Mouse (Mus musculus) midbrain, postnatal 0 days (tissue): ENCODE measurements around the gene Tll2. TPM values are rescaled to one million over a fixed set of nuclear protein-coding genes. Genes with fewer than 3 reads are reported as not detected.
A peak's percentile ranks its signal among the peaks of the same experiment; 100 is the strongest.

Experiments used
- ATAC-seq: fragments of 200-750 bp; cut with Nextera tagmentation; 2 replicates; pipeline ENCODE4 v1.8.0; 2017; ENCODE audit warnings: moderate number of reproducible peaks, mild to moderate bottlenecking, moderate TSS enrichment, moderate library complexity; ENCODE audit not compliant: low FRiP score
- DNase-seq: peaks from one replicate; pipeline ENCODE4 v3.0.0-alpha.2; 2015; ENCODE audit warnings: low spot score
- H3K27ac ChIP-seq: fragments of 300-500 bp; sonication (generic); 2 replicates; pipeline ENCODE4 v1.5.1; 2014; ENCODE audit warnings: low read depth, mild to moderate bottlenecking, low read length, mixed read lengths
- H3K27me3 ChIP-seq: fragments of 300-500 bp; sonication (generic); 2 replicates; pipeline ENCODE4 v1.6.1; 2014; ENCODE audit warnings: low read length, control low read depth, mixed read lengths; ENCODE audit not compliant: insufficient read depth
- H3K36me3 ChIP-seq: fragments of 300-500 bp; sonication (generic); 2 replicates; pipeline ENCODE4 v1.6.1; 2014; ENCODE audit warnings: low read length, control low read depth, mixed read lengths; ENCODE audit not compliant: insufficient read depth
- H3K4me1 ChIP-seq: fragments of 300-500 bp; sonication (generic); 2 replicates; pipeline ENCODE4 v1.6.1; 2014; ENCODE audit warnings: mild to moderate bottlenecking, control low read depth, antibody characterized with exemption, low read length, mixed read lengths; ENCODE audit not compliant: insufficient read depth
- H3K4me2 ChIP-seq: fragments of 300-500 bp; sonication (generic); 2 replicates; pipeline ENCODE4 v1.6.1; 2014; ENCODE audit warnings: low read depth, mild to moderate bottlenecking, low read length, mixed read lengths; ENCODE audit not compliant: poor library complexity, severe bottlenecking
- H3K4me3 ChIP-seq: fragments of 300-500 bp; sonication (generic); 2 replicates; pipeline ENCODE4 v1.5.1; 2014; ENCODE audit warnings: low read depth, mild to moderate bottlenecking, low read length, moderate library complexity
- H3K9ac ChIP-seq: fragments of 300-500 bp; sonication (generic); replicated peaks from 2 replicates; pipeline ENCODE4 v1.6.1; 2014; ENCODE audit warnings: mild to moderate bottlenecking, low read length, moderate library complexity, mixed read lengths; ENCODE audit not compliant: poor library complexity, severe bottlenecking
- H3K9me3 ChIP-seq: fragments of 300-500 bp; sonication (generic); 2 replicates; pipeline ENCODE4 v1.6.1; 2016; ENCODE audit warnings: low read length, control low read depth
- CTCF ChIP-seq: IDR thresholded peaks from 2 replicates; pipeline ENCODE4 v1.5.1; 2016; ENCODE audit warnings: antibody characterized with exemption, mild to moderate bottlenecking
- WGBS: fragments of 180-500 bp; shearing (Covaris S2); extraction: QIAGEN DNeasy Blood & Tissue Kit; methylation state at CpG from one replicate; pipeline ENCODE4 v1.1.7; 2014; 5-methylcytosine and 5-hydroxymethylcytosine counted together
- polyA plus RNA-seq: library from polyadenylated mRNA; unstranded; fragments of >200 nt; fragmentation: Nextera tagmentation; extraction: Ambion mirVana; gene quantifications from 2 replicates; pipeline ENCODE4 v1.2.1, GENCODE M21; 2015
- total RNA-seq: library from RNA; depleted of rRNA; stranded (reverse); fragments of >200 nt; gene quantifications from 2 replicates; pipeline ENCODE4 v1.2.3, GENCODE M21; 2014; rRNA removed

The Tll2 gene
- total and polyA plus RNA-seq, 2 experiments from 2014 or later, result 0.56 to 0.71 TPM

DNA sequence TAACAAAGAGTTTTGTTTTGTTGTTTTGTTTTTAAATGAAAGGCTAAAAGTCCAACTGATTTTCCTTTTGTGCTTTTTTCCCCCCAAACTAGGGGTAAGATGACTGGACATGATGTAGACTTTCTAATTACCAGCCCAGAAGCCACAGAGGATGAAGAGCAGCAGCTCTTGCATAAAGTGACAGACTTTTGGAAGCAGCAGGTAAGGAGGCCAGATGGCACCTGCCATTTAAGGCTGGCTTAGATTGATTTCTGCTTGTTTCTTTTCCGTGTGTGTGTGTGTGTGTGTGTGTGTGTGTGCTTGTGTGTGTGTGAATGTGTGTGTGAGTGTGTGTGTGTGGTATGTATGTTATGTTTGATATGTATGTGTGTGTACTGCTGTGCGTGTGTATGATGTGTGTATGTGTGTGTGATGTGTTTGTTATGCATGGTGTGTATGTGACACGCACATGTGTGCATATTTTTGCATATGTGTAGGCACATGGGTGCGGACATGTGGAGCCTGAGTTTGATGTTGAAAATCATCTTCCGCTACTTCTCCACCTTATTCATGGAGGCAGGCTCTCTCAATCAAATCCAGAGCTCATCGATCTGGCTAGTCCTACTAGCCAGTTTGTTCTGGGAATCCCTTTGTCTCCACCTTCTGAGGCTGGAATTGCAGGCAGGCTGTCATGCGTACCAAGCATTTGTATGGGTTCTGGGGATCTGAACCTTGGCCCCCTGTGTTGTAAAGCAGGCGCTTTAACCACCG is 159.0 kb downstream of the Tll2 start:
- no peak overlapping the region for H3K27ac ChIP-seq
- H3K9me3 ChIP-seq, result no peaks in the 10 kb centered on the region
- H3K4me2 ChIP-seq, result no peak overlapping the region
- H3K36me3 ChIP-seq, result no peaks in the 10 kb centered on the region
- no peaks in the 10 kb centered on the region for H3K27me3 ChIP-seq
- DNase-seq, result peak; percentile 37
- ATAC-seq, result no peak
- TF ChIP-seq CTCF, result no peak
- H3K9ac ChIP-seq, result no peak overlapping the region
- WGBS, result 70% methylated on average over 9 of the region's 9 CpGs
- no peak overlapping the region for H3K4me3 ChIP-seq
- no peaks in the 10 kb centered on the region for H3K4me1 ChIP-seq

DNA sequence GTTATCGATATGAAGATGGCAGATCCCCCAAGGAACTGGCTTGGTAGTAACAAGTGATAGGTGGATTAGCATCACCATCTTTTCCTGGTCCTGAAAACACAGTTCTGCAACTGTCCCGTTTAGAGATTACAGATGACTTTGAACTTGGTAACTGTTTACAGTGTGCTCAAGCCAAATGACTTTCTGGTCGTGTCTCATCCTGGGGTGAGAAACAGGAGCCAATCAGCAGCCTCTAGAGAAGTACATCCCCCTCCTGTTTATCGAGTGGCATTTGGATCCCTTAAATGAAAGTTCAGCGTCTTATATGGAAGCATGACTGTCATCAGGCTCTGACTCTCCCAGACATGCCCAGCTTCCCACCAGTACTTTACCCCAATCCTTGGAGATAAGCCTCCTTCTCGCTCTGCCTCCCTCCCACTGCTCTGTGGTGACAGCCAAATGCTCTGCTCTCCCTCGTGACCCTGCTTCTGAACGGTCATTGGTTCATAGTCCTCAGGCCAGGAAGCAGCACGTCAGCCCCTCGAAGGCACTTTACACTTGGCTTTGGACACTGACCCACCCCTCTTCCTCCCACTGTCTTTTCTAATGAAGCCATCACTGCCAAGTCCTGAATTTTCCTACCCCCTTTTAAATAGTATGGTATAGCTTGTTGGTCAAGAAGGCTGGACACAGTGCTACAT is 161.4 kb downstream of the Tll2 start:
- no peak for ATAC-seq
- Histone ChIP-seq H3K4me2 (no peak overlapping the region), H3K4me1 (no peaks in the 10 kb centered on the region), H3K9me3 (no peaks in the 10 kb centered on the region; the same call in 1 of the 2 replicates), H3K27me3 (no peaks in the 10 kb centered on the region), H3K27ac (no peak overlapping the region), H3K9ac (no peak overlapping the region), H3K36me3 (no peaks in the 10 kb centered on the region), H3K4me3 (no peak overlapping the region)
- TF ChIP-seq CTCF, result no peak
- WGBS, result 64% methylated on average over 10 of the region's 10 CpGs
- no peak for DNase-seq

DNA sequence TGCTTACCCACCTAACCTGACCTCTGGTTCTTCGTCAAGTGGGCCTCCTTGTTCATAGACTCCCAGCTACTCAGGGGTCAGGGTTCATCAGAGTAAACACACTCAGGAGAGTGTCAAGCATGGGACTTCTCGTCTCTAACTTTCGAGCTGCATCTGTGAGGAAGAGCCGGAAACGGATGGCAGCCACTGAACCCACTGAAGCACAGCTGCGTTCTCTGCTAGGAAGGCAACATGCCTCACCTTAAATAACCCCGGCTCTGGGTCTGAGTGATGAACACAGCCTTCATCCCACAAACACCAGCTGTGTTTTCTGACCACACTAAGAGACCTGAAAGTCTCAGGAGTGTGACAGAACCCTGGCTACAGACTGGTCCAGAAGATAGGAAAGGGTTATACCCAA is 167.5 kb downstream of the Tll2 start:
- 89% methylated on average over 7 of the region's 7 CpGs for WGBS
- Histone ChIP-seq H3K9ac (no peak overlapping the region), H3K36me3 (no peaks in the 10 kb centered on the region), H3K27ac (no peak overlapping the region), H3K27me3 (no peaks in the 10 kb centered on the region), H3K9me3 (no peaks in the 10 kb centered on the region; the same call in 1 of the 2 replicates), H3K4me2 (no peak overlapping the region), H3K4me3 (no peak overlapping the region), H3K4me1 (no peaks in the 10 kb centered on the region)
- ATAC-seq (no peak), DNase-seq (no peak)
- TF ChIP-seq CTCF, result no peak

DNA sequence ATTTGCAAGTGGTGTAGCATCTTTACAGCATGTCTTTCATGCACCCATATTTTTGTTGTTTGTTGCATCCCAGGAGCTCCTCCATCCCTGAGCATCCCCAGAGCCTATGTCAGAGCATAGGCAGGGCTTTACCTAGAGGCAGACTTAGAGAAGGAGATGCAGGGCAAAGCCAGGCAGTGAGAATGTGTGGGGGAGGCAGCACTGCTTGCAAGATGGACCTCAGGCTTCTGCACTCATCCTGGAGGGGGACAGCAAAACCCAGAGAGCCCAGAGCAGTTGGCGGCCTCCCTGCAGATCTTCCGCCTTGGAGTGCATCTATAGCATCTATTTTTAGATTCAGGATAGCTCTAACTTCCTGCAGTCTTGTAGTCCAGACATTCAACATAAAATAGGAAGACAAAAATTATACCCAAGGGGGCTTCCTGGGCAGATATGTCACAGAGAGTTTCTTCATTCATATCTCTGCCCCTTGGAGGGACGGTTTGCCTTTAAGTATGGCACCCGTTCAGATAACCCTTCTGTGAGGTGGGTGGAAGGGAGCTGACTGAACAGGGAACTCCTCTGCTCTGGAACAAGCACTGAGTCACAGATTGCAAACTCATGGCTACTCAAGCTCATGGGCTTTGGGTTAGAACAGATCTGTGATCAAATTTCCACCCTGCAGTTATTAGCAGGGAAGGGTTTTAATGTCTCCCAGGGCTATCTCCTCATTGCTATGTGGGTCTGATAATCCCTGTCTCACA is 170.7 kb downstream of the Tll2 start:
- WGBS, result 88% methylated on average over 4 of the region's 4 CpGs
- Histone ChIP-seq H3K36me3 (no peaks in the 10 kb centered on the region), H3K27ac (no peak overlapping the region), H3K27me3 (no peaks in the 10 kb centered on the region), H3K4me2 (no peak overlapping the region), H3K9me3 (no peaks in the 10 kb centered on the region), H3K4me3 (no peak overlapping the region), H3K9ac (no peak overlapping the region), H3K4me1 (no peaks in the 10 kb centered on the region)
- no peak for TF ChIP-seq CTCF
- ATAC-seq (no peak), DNase-seq (no peak)

Other genes starting within 250 kb of the Tll2 start
- gene Blnk, start 212.3 kb downstream of the Tll2 start, total RNA-seq, result 0.42 and 1.2 TPM in 2 replicates
- 1.4 TPM in 2 replicates for gene Blnk, start 212.3 kb downstream of the Tll2 start, polyA plus RNA-seq
- gene Dntt, start 177.6 kb downstream of the Tll2 start, total RNA-seq, result not detected in 2 replicates
- gene Dntt, start 177.6 kb downstream of the Tll2 start, polyA plus RNA-seq, result 0.27 and 0.32 TPM in 2 replicates
- gene Opalin, start 129.7 kb downstream of the Tll2 start, total RNA-seq, result not detected in 2 replicates
- gene Opalin, start 129.7 kb downstream of the Tll2 start, polyA plus RNA-seq, result not detected in 2 replicates
- 128 and 148 TPM in 2 replicates for gene Tm9sf3, start 57.2 kb upstream of the Tll2 start, total RNA-seq
- 57.8 and 63.2 TPM in 2 replicates for gene Tm9sf3, start 57.2 kb upstream of the Tll2 start, polyA plus RNA-seq
- gene Pik3ap1, start 178.3 kb upstream of the Tll2 start, total RNA-seq, result 1.6 and 2.0 TPM in 2 replicates
- gene Pik3ap1, start 178.3 kb upstream of the Tll2 start, polyA plus RNA-seq, result 2.6 and 3.1 TPM in 2 replicates